Mouse (Mus musculus) gonadal fat pad, adult 2 months (tissue): ENCODE results near the gene Igf2r. TPM values are rescaled to one million over a fixed set of nuclear protein-coding genes. Genes with fewer than 3 reads are reported as not detected.
"Not testable (repeated sequence)": the region's sequence is repeated elsewhere in the genome, so short reads cannot be mapped to it uniquely, and the experiment has no call there.

Source experiments
- DNase-seq: peaks from one replicate; pipeline ENCODE4 v3.0.0-alpha.2; 2012; ENCODE audit warnings: low read depth
- polyA plus RNA-seq: library from polyadenylated mRNA; depleted of rRNA; stranded (reverse); fragments of >200 nt; gene quantifications from 2 replicates; pipeline ENCODE4 v1.2.3, GENCODE M21; 2012

Igf2r gene
- polyA plus RNA-seq, 1 experiment = 15.7 TPM

DNA sequence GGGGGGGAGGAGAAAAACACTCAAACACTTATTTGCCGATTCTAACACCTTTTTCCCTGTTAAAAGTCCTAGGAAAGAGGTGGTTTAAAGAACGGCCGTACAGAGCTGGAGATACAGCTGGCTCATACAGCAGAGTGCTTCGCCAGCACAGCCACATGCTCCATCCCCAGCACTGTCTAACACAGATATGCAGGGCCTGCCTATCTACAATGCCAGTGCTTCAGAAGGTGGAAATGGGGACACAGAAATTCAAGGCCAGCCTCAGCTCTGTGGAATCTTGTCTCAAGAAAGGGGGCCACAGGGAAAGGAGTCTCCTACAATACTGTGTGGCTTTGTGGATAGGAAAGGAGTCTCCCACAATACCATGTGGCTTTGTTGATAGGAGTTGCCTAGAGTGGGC is 52.0 kb downstream of the Igf2r start:
- no peak for DNase-seq

DNA sequence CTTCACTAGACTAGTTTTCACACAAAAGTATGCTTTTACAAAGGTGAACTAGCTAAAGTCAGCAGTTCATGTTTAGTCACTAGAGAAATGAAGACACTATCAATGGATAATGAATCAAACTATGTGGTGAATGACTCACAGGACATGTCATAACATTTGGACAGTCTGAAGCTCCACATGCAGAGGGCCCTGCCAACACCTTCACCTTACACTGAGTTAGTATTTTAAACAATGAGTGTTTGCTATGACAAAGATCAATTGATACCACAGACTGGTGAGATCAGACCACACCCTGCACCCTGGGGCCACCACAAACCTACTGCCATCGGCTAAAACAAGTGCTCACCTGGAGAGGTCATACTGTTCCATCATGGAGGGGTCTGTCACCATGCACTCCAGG is 54.4 kb downstream of the Igf2r start:
- no peak for DNase-seq

DNA sequence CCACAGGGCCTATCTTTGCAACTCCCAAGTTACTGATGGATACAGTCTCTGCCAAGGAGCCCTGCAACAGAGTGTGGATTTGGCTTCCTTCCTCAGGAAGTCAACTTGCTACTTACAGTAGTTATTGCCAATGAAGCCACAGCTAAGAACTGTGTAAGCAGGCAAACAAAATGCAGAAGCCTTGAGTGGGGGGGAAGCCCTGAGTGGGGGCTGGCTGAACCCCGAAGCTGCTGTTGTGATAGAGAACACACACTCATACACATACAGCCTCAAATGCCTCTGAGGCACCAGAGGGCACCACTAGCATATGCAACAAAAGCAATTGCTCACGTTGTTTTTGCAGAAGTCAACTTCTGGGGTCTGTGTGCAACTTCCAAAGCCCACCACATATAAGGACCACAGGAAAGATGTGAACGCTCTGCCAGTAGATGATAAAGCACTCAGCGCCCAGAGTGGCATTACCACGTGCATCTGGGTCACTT is 55.3 kb downstream of the Igf2r start:
- DNase-seq = no peak

- DNase-seq = no peak
Observed at GRCm38 (mm10) chr17:12712993-12713392, 56.5 kb downstream of the Igf2r start.

DNA sequence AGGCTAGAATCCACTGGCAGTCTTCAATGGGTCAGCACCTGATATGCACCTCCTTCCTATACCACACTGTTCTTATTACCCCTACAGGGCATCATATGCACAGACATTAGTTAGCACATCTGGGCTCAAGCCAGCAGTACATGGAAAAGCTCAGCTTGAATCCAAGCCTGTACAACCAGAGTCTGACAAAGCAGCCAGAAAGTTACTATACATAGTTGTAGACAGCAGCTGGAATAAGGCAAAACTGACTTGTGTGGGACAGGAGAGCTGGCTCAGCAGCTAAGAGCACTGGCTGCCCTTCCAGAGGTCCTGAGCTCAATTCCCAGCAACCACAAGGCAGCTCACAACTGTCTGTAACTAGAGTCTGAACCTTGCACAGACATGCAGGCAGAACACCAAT is 57.3 kb downstream of the Igf2r start:
- no peak for DNase-seq

- DNase-seq = no peak
Observed at GRCm38 (mm10) chr17:12710976-12711375, 58.5 kb downstream of the Igf2r start.

DNA sequence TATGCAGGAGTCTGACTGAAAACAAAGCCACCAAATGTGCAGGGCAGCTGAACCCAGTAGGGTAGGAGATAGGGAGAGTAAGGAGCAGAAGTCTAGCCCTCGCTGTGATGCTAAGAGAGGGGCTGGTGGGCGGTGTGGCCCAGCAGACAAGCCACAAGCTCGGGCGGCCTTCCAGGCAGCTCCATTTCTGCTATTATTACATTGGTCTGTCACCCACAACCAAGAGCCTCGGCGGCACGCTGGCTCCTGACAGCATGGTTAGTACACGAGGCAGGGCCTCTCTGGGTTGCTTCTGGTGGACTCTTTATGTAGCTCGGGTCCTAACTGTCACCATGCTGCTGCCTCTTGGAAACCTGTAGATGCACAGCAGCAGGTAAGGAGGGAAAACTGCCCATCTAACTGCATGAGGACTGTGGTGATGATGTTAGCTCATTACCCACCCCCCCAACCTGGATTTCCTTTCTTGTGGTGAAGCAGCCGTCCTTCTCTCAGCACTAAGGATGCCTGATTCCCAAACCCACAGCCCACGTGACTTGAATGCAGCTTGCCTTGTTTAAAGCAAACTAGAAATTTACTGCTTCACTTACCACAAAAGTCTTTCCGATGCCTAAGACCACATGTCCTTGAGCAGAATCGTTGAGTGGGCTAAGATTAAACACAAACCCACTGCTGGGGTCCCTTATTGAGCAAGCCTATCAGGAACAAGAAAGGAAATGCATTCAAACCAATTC is 59.2 kb downstream of the Igf2r start:
- no peak for DNase-seq

DNA sequence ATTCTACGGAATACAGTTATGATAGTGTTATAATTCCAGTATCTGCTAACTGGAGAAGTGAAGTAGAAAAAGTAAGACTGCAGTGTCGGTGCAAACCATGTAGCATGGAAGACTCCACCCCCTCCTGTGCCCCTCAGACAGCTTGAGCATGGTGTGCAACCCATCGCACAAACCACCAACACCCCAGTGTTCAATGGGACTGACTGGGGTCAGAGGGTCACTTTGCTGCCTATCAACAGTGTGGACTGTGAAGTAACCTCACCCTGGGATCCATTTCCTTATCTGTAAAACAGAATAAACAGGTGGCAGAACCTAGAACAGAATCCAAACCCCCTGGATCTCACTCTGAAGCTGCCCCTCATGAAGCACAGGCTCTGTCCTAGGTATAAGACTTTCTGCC is 61.1 kb downstream of the Igf2r start:
- DNase-seq = no peak

- DNase-seq = no peak
Observed at GRCm38 (mm10) chr17:12706590-12707049, 62.8 kb downstream of the Igf2r start.

DNA sequence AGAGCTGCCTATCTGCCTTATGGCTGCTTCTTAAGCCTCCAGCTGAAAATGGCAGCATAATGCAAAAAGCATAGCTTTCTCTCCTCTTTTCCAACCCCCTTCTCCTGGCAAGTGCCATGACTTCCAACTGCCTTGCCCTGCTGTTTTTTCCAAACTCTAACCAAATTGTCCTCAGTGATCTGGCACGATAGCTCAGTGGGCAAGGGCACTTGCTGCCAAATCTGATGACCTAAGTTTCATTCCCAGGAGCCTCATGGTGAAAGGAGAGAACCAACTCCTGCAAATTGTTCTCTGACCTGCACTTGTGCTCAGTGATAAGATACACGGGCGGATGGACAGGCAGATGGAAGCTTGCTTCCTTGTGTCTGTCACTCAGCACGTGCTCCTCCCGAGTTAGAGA is 66.6 kb downstream of the Igf2r start:
- DNase-seq = no peak

- no peak for DNase-seq
Observed at GRCm38 (mm10) chr17:12700373-12700772, 69.1 kb downstream of the Igf2r start.

DNA sequence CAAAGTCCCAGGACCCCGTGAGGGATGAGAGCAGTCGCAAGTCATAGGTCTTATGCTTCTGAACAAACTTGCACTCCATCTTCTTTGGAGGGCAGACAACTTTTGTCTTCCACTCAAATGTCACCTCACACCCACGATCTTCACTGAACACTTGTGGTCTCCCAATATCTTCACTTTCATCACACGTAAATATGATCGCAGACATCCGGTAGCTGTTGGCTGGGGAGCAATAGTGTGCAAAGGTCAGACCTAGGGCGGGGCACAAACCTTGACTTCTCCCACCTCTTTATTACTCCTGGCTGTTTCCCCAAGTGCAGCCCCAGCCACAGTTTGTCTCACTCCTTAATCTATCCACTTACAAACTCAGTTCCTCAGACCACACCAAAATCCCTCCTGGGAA is 77.6 kb downstream of the Igf2r start:
- DNase-seq = no peak

GRCm38 (mm10) chr17:12689537-12689936 is 79.9 kb downstream of the Igf2r start:
- no peak for DNase-seq

DNA sequence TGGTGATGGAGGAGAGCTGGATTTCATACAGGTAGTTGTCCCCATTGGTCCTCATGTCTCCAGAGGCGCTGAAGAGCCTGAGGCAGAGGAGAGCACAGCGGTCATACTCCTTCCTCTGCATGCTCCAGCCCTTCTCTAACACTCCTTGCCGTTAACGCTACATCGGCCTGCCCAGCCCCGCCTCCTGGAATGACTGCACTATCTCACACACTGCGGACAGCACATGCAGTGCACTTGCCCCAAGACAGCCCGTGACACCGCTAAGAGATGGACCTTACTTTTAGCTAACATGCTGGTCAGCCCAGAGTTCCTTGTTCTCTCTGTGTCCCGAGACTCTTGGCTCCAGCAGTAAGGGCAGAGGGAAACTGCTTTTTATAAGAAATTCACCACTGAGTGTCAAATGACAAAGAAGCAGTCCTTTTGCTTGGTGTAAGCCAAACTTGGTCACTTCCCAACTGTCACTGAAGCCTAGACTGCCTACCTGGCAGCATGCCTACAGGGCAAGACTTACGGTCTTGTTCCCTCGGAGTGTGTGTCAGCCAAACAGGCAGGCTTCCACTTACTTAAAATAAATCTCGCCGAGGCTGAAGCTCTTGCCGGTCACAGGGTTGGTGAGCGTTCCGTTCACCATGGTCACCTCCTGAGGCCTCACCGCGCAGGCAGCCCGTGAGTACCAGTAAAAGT is 80.9 kb downstream of the Igf2r start:
- DNase-seq = no peak

DNA sequence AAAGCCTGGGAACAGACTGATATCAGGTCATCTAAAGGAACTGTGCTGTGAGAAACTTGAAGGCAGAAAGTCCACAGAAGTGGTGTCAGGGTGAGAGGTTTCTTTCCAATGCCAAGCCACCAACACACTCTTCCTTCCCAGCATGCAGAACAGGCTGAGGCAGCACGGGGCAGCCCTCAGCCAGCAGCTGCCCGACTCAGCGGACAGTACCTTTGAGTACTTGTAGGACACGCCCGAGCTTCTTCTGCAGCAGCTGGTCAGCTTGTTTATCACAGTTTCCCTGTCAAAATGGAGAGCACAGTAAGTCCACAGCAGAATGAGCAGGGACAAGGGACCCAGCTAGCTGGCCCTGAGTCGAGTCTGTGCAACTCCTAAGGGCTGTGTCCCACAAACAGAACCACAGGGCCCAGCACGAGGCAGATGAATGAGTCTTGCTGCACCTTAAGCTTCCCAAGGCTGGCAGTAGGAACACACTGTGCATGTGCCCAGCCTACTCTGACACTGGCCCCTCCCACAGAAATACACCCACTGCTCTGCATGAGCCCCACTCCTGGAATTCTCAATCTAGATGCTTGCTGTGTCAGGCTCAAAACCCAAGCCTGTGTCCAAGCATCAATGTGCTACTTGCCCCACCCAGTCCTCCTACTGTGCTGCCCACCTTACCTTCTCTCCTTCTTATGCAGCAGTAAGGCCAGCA is 84.4 kb downstream of the Igf2r start:
- no peak for DNase-seq

GRCm38 (mm10) chr17:12684412-12684811 is 85.1 kb downstream of the Igf2r start:
- DNase-seq = no peak

- no peak for DNase-seq
Observed at GRCm38 (mm10) chr17:12683582-12683981, 85.9 kb downstream of the Igf2r start.

GRCm38 (mm10) chr17:12678261-12678660 is 91.2 kb downstream of the Igf2r start:
- DNase-seq = no peak

- DNase-seq = no peak
Observed at GRCm38 (mm10) chr17:12677139-12677538, 92.3 kb downstream of the Igf2r start.

DNA sequence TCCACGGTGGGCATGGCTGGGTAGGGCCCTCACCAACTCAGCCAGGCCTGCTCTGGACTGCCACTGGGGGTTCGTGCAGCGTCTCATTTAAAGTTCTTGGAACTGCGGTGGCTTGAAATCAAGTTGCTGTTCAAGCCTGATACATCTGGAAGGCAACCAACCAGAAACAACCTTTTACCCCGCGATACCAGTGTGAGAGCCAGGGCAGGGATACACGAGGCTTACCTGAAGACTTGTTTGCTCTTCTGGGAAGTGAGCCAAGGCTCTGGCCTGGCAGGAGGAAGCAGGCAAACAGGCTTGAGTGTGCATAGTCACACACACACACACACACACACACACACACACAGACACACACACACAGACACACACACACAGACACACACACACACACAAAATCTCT is 93.8 kb downstream of the Igf2r start, which contains the start of gene Slc22a1:
Gene Slc22a1 (minus strand): TSS at position 184 of the 400 bp plus-strand sequence.
- peak; percentile 40 for DNase-seq

DNA sequence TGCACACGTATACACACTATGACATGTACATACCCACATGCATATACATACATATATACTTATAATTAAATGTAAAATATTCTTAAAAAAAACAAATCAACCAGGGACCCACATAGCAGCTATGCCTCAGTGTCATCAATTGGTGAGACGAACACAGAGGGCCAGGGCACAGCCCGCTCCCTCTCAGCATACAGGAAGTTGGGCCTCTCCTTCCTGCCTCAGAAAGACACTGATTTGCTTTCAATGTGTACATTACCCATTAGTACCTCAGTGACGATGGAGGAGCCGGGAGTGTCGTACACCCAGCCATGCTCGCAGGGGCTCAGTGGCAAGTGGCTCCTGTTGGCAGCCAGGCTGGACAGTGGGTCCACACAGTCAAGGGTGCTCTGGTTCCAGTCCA is 94.5 kb downstream of the Igf2r start:
- not testable (repeated sequence) for DNase-seq

GRCm38 (mm10) chr17:12673871-12674270 is 95.6 kb downstream of the Igf2r start:
- DNase-seq = no peak
